Mouse (Mus musculus): ENCODE measurements at regions not wholly inside any gene's neighbourhood (a gene's known extent, or its start where the extent isn't known, plus 50 kb on each side); places are given as distances from the start of the nearest gene placed in this dataset.

- no peak overlapping the region for H3K9ac ChIP-seq (ENCODE audit: low read length)
- no peaks in the 10 kb centered on the region for H3K9me3 ChIP-seq (replicated peaks; ENCODE audit: control insufficient read depth, low read length)
- no peak overlapping the region for H3K27ac ChIP-seq (ENCODE audit: low read length)
- no peaks in the 10 kb centered on the region for H3K36me3 ChIP-seq (ENCODE audit: control insufficient read depth, insufficient read depth, low read length)
- 45% methylated on average over 6 of the region's 6 CpGs for WGBS
- no peaks in the 10 kb centered on the region for H3K4me1 ChIP-seq (ENCODE audit: control insufficient read depth, insufficient read depth, low read length)
- ATAC-seq (ENCODE audit: insufficient read depth, low FRiP score), result no peak
- no peak overlapping the region for H3K4me3 ChIP-seq (replicated peaks; ENCODE audit: low read length)
- no peak overlapping the region for H3K4me2 ChIP-seq (ENCODE audit: low read depth, low read length)
- H3K27me3 ChIP-seq (ENCODE audit: control insufficient read depth, insufficient read depth, low read length), result no peaks in the 10 kb centered on the region
Observed at GRCm38 (mm10) chr9:100303762-100304161, 182.8 kb downstream of the Il20rb start.

DNA sequence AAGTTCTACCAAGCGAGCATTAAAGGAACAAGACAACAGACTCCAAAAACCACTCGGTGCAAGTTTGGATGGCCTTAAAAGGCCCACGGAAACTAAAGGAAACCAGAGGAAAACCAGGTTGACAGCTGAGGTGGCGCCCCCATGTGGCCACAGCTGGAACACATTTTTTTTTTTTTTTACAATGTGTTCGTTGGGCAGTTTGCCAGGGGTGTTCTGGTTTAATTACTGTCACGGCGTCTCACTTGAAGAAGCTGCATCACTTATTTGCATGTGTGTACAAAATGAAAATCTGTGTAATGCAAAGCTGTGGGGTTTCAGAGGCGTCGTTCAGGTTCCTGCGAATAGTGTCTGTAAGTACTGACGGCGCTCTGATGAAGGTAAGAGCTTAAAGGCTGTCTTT, 185.0 kb downstream of the Il20rb start:
- no peaks in the 10 kb centered on the region for H3K4me1 ChIP-seq (ENCODE audit: control insufficient read depth, insufficient read depth, low read length)
- H3K27ac ChIP-seq (ENCODE audit: low read length), result no peak overlapping the region
- H3K9me3 ChIP-seq (replicated peaks; ENCODE audit: control insufficient read depth, low read length), result no peaks in the 10 kb centered on the region
- no peak overlapping the region for H3K4me3 ChIP-seq (replicated peaks; ENCODE audit: low read length)
- no peak overlapping the region for H3K9ac ChIP-seq (ENCODE audit: low read length)
- H3K36me3 ChIP-seq (ENCODE audit: control insufficient read depth, insufficient read depth, low read length), result no peaks in the 10 kb centered on the region
- no peak for ATAC-seq (ENCODE audit: insufficient read depth, low FRiP score)
- H3K27me3 ChIP-seq (ENCODE audit: control insufficient read depth, insufficient read depth, low read length), result no peaks in the 10 kb centered on the region
- no peak overlapping the region for H3K4me2 ChIP-seq (ENCODE audit: low read depth, low read length)
- WGBS, result 64% methylated on average over 12 of the region's 12 CpGs

GRCm38 (mm10) chr9:100277361-100277760, 209.2 kb downstream of the Il20rb start:
- Histone ChIP-seq H3K27ac (ENCODE audit: low read length) (no peak overlapping the region), H3K4me1 (ENCODE audit: control insufficient read depth, insufficient read depth, low read length) (peaks cover 6% of the 10 kb centered on the region), H3K4me3 (replicated peaks; ENCODE audit: low read length) (no peak overlapping the region), H3K9me3 (replicated peaks; ENCODE audit: control insufficient read depth, low read length) (no peaks in the 10 kb centered on the region), H3K36me3 (ENCODE audit: control insufficient read depth, insufficient read depth, low read length) (no peaks in the 10 kb centered on the region), H3K4me2 (ENCODE audit: low read depth, low read length) (no peak overlapping the region), H3K9ac (ENCODE audit: low read length) (no peak overlapping the region), H3K27me3 (ENCODE audit: control insufficient read depth, insufficient read depth, low read length) (no peaks in the 10 kb centered on the region; the same call in 1 of the 2 replicates)
- 43% methylated on average over 13 of the region's 13 CpGs for WGBS
- no peak for ATAC-seq (ENCODE audit: insufficient read depth, low FRiP score)

DNA sequence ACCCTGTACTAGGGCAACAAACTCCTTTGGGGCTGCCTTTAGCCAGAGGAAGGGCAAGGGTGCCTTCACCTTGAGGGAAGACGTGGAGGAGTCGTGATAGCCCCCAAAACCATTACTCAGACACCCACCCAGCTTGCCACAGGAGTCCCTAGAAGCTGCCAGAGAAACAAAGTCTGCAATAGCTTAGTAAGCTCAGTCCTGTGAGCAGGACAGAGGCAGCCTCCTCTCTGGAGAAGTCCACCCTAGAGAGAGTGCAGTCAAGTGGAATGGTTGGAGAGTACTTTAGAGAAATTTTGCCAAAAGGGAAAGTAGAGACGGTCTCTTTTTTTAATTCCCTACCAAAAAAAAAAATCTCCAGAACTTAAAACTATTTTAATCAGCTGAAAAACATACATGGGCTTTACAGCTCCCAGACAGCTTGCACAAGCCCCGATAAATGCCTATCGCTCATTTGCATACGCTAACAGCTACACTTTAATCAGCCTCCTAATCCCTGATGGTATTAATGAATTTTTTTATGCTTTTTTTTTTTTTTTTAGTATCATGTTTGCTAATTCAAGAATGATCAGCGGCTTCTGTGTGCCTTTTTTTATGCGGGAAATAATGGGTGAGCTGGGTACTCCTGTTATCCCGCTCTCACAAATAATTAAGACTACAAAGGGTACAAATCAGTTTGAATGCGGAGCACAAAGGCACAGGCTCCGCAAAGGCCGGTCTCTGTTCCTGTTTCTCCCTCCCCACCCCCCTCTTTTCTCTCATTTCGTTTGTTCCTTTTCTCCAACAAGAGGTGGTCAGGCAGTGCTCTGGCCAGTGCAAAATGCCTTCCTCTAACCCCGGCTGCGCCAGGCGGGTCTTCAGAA, 219.8 kb downstream of the Il20rb start:
- Histone ChIP-seq H3K9me3 (replicated peaks; ENCODE audit: control insufficient read depth, low read length) (no peaks in the 10 kb centered on the region), H3K4me3 (replicated peaks; ENCODE audit: low read length) (no peak overlapping the region), H3K27ac (ENCODE audit: low read length) (no peak overlapping the region), H3K27me3 (ENCODE audit: control insufficient read depth, insufficient read depth, low read length) (no peaks in the 10 kb centered on the region), H3K4me1 (ENCODE audit: control insufficient read depth, insufficient read depth, low read length) (no peaks in the 10 kb centered on the region), H3K4me2 (ENCODE audit: low read depth, low read length) (no peak overlapping the region), H3K9ac (ENCODE audit: low read length) (no peak overlapping the region), H3K36me3 (ENCODE audit: control insufficient read depth, insufficient read depth, low read length) (no peaks in the 10 kb centered on the region)
- 51% methylated on average over 16 of the region's 16 CpGs for WGBS
- no peak for ATAC-seq (ENCODE audit: insufficient read depth, low FRiP score)

- no peak overlapping the region for H3K4me2 ChIP-seq (ENCODE audit: low read depth, low read length)
- no peaks in the 10 kb centered on the region for H3K9me3 ChIP-seq (replicated peaks; ENCODE audit: control insufficient read depth, low read length)
- H3K4me3 ChIP-seq (replicated peaks; ENCODE audit: low read length), result no peak overlapping the region
- no peaks in the 10 kb centered on the region for H3K36me3 ChIP-seq (ENCODE audit: control insufficient read depth, insufficient read depth, low read length)
- H3K27ac ChIP-seq (ENCODE audit: low read length), result no peak overlapping the region
- WGBS, result 81% methylated on average over 10 of the region's 10 CpGs
- H3K27me3 ChIP-seq (ENCODE audit: control insufficient read depth, insufficient read depth, low read length), result no peaks in the 10 kb centered on the region
- no peaks in the 10 kb centered on the region for H3K4me1 ChIP-seq (ENCODE audit: control insufficient read depth, insufficient read depth, low read length)
- H3K9ac ChIP-seq (ENCODE audit: low read length), result no peak overlapping the region
- no peak for ATAC-seq (ENCODE audit: insufficient read depth, low FRiP score)
Observed at GRCm38 (mm10) chr9:100252409-100252808, 234.2 kb downstream of the Il20rb start.

Data from stomach, embryonic 16.5 days (tissue).